Mouse (Mus musculus): ENCODE measurements at regions not wholly inside any gene's neighbourhood (a gene's known extent, or its start where the extent isn't known, plus 50 kb on each side); places are given as distances from the start of the nearest gene placed in this dataset.

DNA sequence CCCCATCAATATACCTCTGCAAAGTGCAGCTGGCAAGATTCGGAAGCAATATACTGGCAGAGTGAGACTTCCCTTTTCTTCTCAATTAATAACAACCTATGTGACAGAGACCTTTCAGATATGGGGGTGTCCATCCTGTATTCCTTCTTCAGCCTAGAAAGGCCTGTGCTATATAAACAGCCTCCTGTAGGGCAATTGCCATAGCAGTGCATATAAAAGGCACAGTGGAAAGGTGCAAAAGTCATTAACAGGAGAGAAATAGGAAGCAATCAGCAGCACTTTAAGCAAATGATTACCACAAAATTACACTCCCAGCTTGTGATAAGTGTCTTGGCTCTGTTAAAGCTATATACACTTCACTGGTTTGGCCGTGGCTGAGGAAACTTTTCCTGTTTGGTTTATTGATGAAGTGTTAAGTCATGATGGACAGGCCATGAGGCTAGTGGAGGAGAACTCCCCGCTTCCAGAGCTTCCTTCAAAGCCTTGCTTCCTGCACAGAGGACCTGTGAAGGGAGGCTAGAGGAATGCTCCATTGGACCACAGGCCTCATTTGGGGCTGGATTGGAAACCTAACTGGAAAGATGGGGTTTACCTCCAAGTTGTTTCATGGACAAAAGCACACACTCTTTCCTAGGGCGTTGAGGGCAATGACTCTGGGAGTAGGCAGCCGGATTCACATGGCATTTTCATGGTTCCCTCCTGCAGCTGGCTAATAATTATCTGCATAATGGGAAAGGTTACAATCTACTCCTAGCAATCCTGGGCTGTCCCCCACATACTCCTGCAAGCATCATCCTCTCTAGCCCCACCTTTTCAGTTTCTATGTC is 166.7 kb upstream of the Hey2 start:
- Histone ChIP-seq H3K9me3 (ENCODE audit: low read length) (no peaks in the 10 kb centered on the region), H3K27me3 (ENCODE audit: insufficient read depth, low read length) (no peaks in the 10 kb centered on the region), H3K4me2 (ENCODE audit: low read depth, low read length) (no peak overlapping the region), H3K4me1 (ENCODE audit: insufficient read depth, low read length) (no peaks in the 10 kb centered on the region), H3K4me3 (ENCODE audit: low read length) (no peak overlapping the region), H3K27ac (no peak overlapping the region), H3K36me3 (ENCODE audit: insufficient read depth, low read length) (no peaks in the 10 kb centered on the region), H3K9ac (replicated peaks; ENCODE audit: low read length) (no peak overlapping the region)
- ATAC-seq: no peak
- WGBS: 80% methylated on average over 5 of the region's 5 CpGs
- no peak for TF ChIP-seq CTCF (IDR thresholded peaks at IDR 0.05; ENCODE audit: low read depth)
- DNase-seq (ENCODE audit: low spot score): no peak

DNA sequence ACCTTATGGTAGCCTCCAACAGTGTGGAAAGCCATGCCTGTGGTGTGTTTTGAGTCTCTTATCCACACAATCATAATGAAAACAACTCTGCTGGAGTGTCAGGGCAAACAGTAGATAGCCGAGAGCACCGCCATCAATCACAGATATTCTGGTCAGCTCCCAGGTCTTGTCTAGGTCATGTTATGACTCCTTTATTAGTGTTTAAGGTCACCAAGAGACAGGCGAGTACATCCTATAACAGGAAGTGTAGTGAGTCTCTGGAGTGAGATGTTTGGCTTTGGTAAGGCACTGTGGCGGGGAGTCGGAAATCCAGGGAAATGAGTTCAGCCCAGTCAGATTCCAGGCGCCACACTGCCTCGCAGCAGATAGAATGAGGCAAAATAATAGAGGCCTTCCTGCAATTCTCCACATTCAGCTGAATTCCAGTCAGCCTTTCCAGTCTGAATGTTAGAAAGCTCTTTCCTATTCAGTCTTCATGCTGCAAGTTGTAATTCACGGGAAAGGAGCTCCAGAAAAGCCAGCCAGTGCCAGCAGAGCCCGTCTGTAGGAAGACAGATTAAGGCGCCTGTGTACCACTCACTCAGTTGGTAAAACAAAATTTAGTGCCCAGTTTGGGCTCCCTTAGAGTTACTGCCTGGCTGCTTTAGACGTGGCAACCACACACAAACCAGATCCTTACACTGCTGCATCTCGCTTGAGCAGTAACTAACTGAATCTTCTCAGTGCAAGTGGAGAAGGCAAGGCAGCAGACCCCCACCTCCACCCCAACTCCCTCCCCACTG is 155.8 kb upstream of the Hey2 start:
- Histone ChIP-seq H3K4me1 (ENCODE audit: insufficient read depth, low read length) (no peaks in the 10 kb centered on the region), H3K9ac (replicated peaks; ENCODE audit: low read length) (no peak overlapping the region), H3K4me2 (ENCODE audit: low read depth, low read length) (no peak overlapping the region), H3K27me3 (ENCODE audit: insufficient read depth, low read length) (no peaks in the 10 kb centered on the region), H3K4me3 (ENCODE audit: low read length) (no peak overlapping the region), H3K36me3 (ENCODE audit: insufficient read depth, low read length) (no peaks in the 10 kb centered on the region), H3K9me3 (ENCODE audit: low read length) (no peaks in the 10 kb centered on the region), H3K27ac (no peak overlapping the region)
- ATAC-seq: no peak; the same call in 1 of the 2 replicates
- no peak for DNase-seq (ENCODE audit: low spot score)
- 78% methylated on average over 12 of the region's 12 CpGs for WGBS
- no peak for TF ChIP-seq CTCF (IDR thresholded peaks at IDR 0.05; ENCODE audit: low read depth)

DNA sequence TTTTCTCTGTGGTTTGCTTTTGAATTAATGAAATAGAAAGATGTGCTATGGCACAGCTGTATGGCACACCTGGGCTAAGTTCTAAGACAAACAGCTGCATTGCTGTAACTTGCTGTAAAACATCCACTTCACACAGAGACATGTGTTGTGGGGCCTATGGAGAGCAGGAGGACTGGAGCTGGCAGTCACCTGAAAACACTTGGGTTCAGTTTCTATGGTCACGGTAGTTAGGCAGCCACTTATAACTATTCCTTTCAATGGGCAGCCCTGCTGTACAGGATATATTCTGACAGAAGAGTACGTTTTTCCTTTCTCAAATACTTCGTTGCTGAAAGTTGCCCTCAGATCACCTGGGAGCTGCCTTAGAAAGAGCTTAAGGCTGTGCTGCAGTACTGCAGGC is 149.6 kb upstream of the Hey2 start:
- H3K4me2 ChIP-seq (ENCODE audit: low read depth, low read length): no peak overlapping the region
- H3K27ac ChIP-seq: no peak overlapping the region
- no peaks in the 10 kb centered on the region for H3K27me3 ChIP-seq (ENCODE audit: insufficient read depth, low read length)
- no peak for DNase-seq (ENCODE audit: low spot score)
- H3K4me3 ChIP-seq (ENCODE audit: low read length): no peak overlapping the region
- no peaks in the 10 kb centered on the region for H3K9me3 ChIP-seq (ENCODE audit: low read length)
- no peaks in the 10 kb centered on the region for H3K36me3 ChIP-seq (ENCODE audit: insufficient read depth, low read length)
- no peak for ATAC-seq
- no peak overlapping the region for H3K9ac ChIP-seq (replicated peaks; ENCODE audit: low read length)
- WGBS: 82% methylated on average over 3 of the region's 3 CpGs
- H3K4me1 ChIP-seq (ENCODE audit: insufficient read depth, low read length): no peaks in the 10 kb centered on the region
- no peak for TF ChIP-seq CTCF (IDR thresholded peaks at IDR 0.05; ENCODE audit: low read depth)

DNA sequence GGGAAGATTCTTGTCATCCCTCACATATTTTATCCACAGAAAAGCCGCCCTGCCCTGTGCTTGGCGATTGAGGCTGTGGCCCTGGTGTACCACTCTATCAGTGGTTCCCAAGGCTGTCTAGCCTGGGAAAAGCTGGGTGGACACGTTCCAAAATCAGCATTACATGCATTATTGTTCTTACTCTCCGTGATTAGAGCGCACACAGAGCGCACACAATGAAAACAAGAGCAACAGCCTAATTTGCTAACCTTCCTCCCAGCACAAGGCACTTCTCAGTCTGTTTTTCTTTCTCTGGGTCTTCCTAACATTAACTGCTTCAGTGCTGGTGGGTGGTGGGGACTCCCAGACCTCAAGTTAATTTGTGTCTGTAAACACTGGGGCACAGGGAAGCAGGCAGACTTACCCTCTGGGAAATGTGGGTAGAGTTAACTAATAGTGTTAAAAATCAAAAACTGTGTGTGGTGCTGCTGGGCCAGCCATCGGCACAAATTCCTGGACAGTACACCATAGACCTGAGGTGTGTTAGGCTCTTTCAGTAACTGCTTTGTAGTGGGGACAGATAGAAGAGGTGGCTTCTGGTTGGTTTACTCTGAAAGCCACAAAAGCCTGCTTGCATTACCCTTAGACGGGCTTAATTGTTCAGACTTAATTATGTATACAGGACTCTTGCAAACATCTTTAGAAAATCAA is 137.8 kb upstream of the Hey2 start:
- Histone ChIP-seq H3K36me3 (ENCODE audit: insufficient read depth, low read length) (no peaks in the 10 kb centered on the region), H3K27me3 (ENCODE audit: insufficient read depth, low read length) (no peaks in the 10 kb centered on the region), H3K9me3 (ENCODE audit: low read length) (no peaks in the 10 kb centered on the region), H3K27ac (no peak overlapping the region), H3K4me2 (ENCODE audit: low read depth, low read length) (peak overlapping the region; percentile 55), H3K4me1 (ENCODE audit: insufficient read depth, low read length) (0 out of 2 replicates have a peak, but pooled peaks cover 5% of the 10 kb centered on the region), H3K9ac (replicated peaks; ENCODE audit: low read length) (0 out of 2 replicates have a peak overlapping the region, but pooled peaks have one; percentile 25), H3K4me3 (ENCODE audit: low read length) (peak overlapping the region; percentile 19)
- ATAC-seq (peak; percentile 47; the same call in 1 of the 2 replicates), DNase-seq (ENCODE audit: low spot score) (peak; percentile 46)
- TF ChIP-seq CTCF (IDR thresholded peaks at IDR 0.05; ENCODE audit: low read depth): no peak
- WGBS: 3% methylated on average over 8 of the region's 8 CpGs

DNA sequence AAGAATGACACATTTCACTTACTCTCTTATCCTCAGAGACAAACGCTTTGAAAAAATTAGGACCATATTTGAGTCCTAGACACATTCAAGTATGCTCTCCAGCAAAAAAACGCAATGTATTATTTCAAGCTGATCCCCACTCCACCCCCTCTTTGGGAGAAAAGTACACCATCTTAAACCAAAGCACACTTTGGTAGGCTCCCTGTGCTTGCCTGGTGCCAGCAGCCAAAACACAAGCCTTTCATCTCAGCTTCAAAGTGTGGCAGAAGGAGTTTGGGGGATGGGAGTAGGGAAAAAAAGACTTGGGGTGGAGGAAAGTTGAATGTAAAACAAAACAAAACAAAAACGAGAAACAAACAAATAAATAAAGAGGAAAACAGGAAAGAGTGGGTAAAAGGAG is 137.2 kb upstream of the Hey2 start:
- no peak for TF ChIP-seq CTCF (IDR thresholded peaks at IDR 0.05; ENCODE audit: low read depth)
- Histone ChIP-seq H3K4me2 (ENCODE audit: low read depth, low read length) (peak overlapping the region; percentile 55), H3K4me3 (ENCODE audit: low read length) (peak overlapping the region; percentile 19), H3K27me3 (ENCODE audit: insufficient read depth, low read length) (no peaks in the 10 kb centered on the region), H3K27ac (no peak overlapping the region), H3K9me3 (ENCODE audit: low read length) (no peaks in the 10 kb centered on the region), H3K4me1 (ENCODE audit: insufficient read depth, low read length) (0 out of 2 replicates have a peak, but pooled peaks cover 5% of the 10 kb centered on the region), H3K36me3 (ENCODE audit: insufficient read depth, low read length) (no peaks in the 10 kb centered on the region), H3K9ac (replicated peaks; ENCODE audit: low read length) (no peak overlapping the region)
- DNase-seq (ENCODE audit: low spot score) (peak; percentile 16), ATAC-seq (no peak)
- WGBS: 12% methylated on average over 3 of the region's 3 CpGs

DNA sequence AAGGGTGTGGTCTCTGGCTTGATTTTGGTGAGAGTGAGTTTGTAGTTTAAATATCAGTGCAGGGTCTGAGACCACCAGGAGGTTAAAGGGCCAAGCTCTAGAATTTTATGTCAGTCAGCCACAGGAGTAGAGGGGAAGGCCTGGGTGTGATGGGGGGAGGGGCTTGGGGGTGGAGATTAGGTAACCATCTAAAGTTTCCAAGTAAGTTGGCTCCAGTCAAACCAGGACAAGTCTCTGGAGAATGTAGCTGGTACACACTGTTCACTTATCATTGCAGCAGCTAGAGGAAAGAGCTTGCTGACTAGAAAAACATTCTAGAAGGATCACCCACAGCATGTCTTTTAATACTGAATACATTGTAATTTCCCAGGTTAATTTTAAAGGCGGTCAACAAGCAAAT is 123.6 kb upstream of the Hey2 start:
- ATAC-seq: no peak

More for the DNA sequence above, 123.6 kb upstream of the Hey2 start:
- Histone ChIP-seq H3K36me3 (ENCODE audit: insufficient read depth, low read length) (no peaks in the 10 kb centered on the region), H3K4me2 (ENCODE audit: low read depth, low read length) (no peak overlapping the region), H3K27me3 (ENCODE audit: insufficient read depth, low read length) (no peaks in the 10 kb centered on the region), H3K9ac (replicated peaks; ENCODE audit: low read length) (no peak overlapping the region), H3K9me3 (ENCODE audit: low read length) (no peaks in the 10 kb centered on the region), H3K4me3 (ENCODE audit: low read length) (no peak overlapping the region), H3K27ac (no peak overlapping the region), H3K4me1 (ENCODE audit: insufficient read depth, low read length) (no peaks in the 10 kb centered on the region)
- no peak for DNase-seq (ENCODE audit: low spot score)
- 94% methylated on average over 1 of the region's 1 CpGs for WGBS
- no peak for TF ChIP-seq CTCF (IDR thresholded peaks at IDR 0.05; ENCODE audit: low read depth)
